Mouse (Mus musculus) retina, embryonic 14.5 days (tissue): ENCODE measurements at regions not wholly inside any gene's neighbourhood (a gene's known extent, or its start where the extent isn't known, plus 50 kb on each side); places are given as distances from the start of the nearest gene placed in this dataset.

Experiments
- DNase-seq: peaks from one replicate; pipeline ENCODE4 v3.0.0-alpha.2; 2015; ENCODE audit warnings: low spot score

GRCm38 (mm10) chr6:41121641-41122040 is 86.3 kb upstream of the 2210010C04Rik start:
- DNase-seq: no peak

- DNase-seq: no peak
Observed at GRCm38 (mm10) chr6:41119176-41119575, 83.9 kb upstream of the 2210010C04Rik start.

- DNase-seq: peak; percentile 71
Observed at GRCm38 (mm10) chr6:41118201-41118976, 83.1 kb upstream of the 2210010C04Rik start.

GRCm38 (mm10) chr6:41113943-41114342 is 78.6 kb upstream of the 2210010C04Rik start:
- DNase-seq: no peak

GRCm38 (mm10) chr6:41112861-41113610 is 77.7 kb upstream of the 2210010C04Rik start:
- peak; percentile 62 for DNase-seq

- DNase-seq: no peak
Observed at GRCm38 (mm10) chr6:41111829-41112228, 76.5 kb upstream of the 2210010C04Rik start.

GRCm38 (mm10) chr6:41108897-41109296 is 73.6 kb upstream of the 2210010C04Rik start:
- DNase-seq: no peak

- no peak for DNase-seq
Observed at GRCm38 (mm10) chr6:41103689-41104400, 68.5 kb upstream of the 2210010C04Rik start.

GRCm38 (mm10) chr6:41101997-41102396 is 66.7 kb upstream of the 2210010C04Rik start:
- DNase-seq: no peak

GRCm38 (mm10) chr6:41100258-41100657 is 64.9 kb upstream of the 2210010C04Rik start:
- no peak for DNase-seq

- peak; percentile 47 for DNase-seq
Observed at GRCm38 (mm10) chr6:41091177-41091829, 56.0 kb upstream of the 2210010C04Rik start.
